Mouse (Mus musculus): Measurements from ENCODE around the gene 4930451I11Rik.

DNA sequence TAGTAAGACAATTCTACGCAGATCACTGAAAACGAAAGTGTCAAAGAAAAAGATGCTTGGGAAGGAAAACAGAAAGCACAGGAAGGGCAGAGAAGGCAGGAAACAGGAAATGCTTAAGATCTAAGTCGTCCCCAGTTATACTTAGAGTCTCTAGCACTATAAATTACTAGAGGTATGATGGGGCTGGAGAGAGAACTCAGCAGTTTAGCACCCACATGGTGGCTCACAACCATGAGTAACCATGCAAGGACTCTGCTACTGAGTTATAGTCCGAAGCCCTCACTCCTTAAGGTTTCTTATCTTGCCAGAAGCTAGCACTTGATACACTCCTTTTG, 37.2 kb downstream of the 4930451I11Rik start:
- no peak for TF ChIP-seq CTCF (IDR thresholded peaks at IDR 0.05; ENCODE audit: low read depth)
- TF ChIP-seq EP300 (optimal IDR thresholded peaks at IDR 0.05), result no peak
